19 mouse cellular contexts compared by ENCODE assay signal in the genomic region with DNA sequence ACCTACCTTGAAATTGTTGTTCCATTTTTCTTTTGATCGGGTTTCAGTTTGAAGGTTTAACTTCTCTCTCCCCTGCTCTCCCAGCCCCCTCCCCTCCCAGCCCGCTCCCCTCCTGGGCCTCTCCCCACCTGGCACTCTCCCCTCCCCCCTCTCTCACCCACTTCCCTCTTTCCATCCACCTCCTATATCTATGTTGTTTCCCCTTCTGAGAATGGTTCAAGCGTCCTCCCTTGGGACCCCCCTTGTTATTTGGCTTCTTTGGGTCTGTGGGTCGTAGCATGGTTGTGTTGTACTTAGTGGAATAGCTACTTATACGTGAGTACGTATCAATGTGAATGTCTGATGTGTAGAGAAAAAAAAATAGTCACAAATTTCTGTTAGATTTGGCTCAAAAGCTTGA. TPM values are rescaled to one million over a fixed set of nuclear protein-coding genes. Genes with fewer than 3 reads are reported as not detected.
"Had no signal": no experiment of that assay in that cellular context is flagged by ENCODE, and none has a peak within 500 bp of the region (broad histone marks: within the 10 kb centered on the region; RNA-seq: fewer than 3 reads in every experiment).

No protein-coding gene starts in this region.

- H3K9me3 ChIP-seq: limb, embryonic 15.5 days; liver, embryonic 13.5 days; neural tube, embryonic 12.5 days had no signal

- H3K4me1 ChIP-seq: liver, embryonic 13.5 days had no signal

- H3K36me3 ChIP-seq: limb, embryonic 15.5 days; liver, embryonic 13.5 days; neural tube, embryonic 12.5 days had no signal

- H3K4me3 ChIP-seq: limb, embryonic 15.5 days; liver, embryonic 13.5 days; neural tube, embryonic 12.5 days had no signal

- H3K9ac ChIP-seq: limb, embryonic 15.5 days; liver, embryonic 13.5 days; neural tube, embryonic 12.5 days had no signal

- H3K27me3 ChIP-seq: limb, embryonic 15.5 days; liver, embryonic 13.5 days; neural tube, embryonic 12.5 days had no signal

- H3K27ac ChIP-seq: kidney, postnatal 0 days; limb, embryonic 15.5 days; liver, embryonic 13.5 days; neural tube, embryonic 12.5 days; stomach, postnatal 0 days had no signal

- H3K4me2 ChIP-seq: limb, embryonic 15.5 days; liver, embryonic 13.5 days; neural tube, embryonic 12.5 days had no signal

- ATAC-seq: intestine, postnatal 0 days had no signal

- DNase-seq: kidney, adult 8-10 months; kidney, postnatal 36 days; layer of hippocampus, adult 9-11 months; layer of hippocampus, postnatal 36 days; liver, embryonic 13.5 days; lung, adult 18-20 months; lung, postnatal 36 days; midbrain, embryonic 14.5 days; right cerebral cortex, adult 18-20 months; right cerebral cortex, postnatal 25 days; thymus, postnatal 4 days had no signal

RNA-seq across cellular contexts. Expression of gene 1700113H08Rik, which starts 40.9 kb away (rescaled TPM):
- polyA plus RNA-seq: kidney, postnatal 0 days; limb, embryonic 11.5 days; limb, embryonic 15.5 days; liver, embryonic 13.5 days; lung, embryonic 16.5 days; small intestine, adult 2 months; stomach, postnatal 0 days had no signal
